Mouse (Mus musculus): Measurements from ENCODE around the gene Sestd1. TPM values are rescaled to one million over a fixed set of nuclear protein-coding genes. Genes with fewer than 3 reads are reported as not detected.

Gene Sestd1
- polyA plus RNA-seq, 1 experiment, result 7.8 TPM

DNA sequence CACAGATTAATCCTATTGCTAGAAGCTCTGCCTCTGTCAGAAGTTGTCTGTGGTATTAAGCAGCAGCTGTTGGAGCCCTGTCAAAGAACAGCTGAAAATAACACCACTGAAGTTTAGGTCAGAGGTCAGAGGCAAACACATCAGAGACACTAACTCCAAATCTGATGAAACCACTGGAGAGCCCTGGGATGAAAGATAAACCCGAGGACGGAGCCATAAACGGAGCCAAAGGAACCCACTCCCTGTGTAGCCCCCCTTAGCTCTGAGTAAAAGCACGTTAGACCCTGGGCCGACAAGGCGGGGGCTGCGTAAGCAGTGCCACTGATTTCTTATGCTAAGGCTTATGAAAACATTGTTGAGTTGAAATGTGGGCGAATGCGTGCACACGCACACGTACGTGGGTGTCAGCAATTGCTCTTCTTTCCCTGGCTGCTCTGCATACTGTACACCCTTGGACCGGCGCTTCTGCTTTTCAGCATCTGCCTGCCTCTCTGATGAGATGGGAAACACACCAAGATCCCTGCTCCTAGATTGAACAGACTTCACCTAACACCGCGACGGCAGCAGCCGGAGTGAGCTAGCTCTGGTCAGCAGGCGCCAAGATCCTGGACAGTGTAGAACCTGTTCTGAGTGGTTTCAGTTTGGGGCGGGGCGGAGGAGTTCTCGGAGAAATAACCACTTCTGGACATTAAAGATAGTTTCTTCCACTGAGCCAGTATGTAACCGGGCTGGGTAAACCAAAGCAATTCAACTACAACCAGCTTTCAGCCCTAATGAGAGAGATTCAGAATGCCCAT is 108.8 kb downstream of the Sestd1 start:
- Histone ChIP-seq H3K27me3 (ENCODE audit: control insufficient read depth, insufficient read depth, low read length) (no peaks in the 10 kb centered on the region), H3K4me3 (ENCODE audit: low read depth, low read length) (peak overlapping the region; percentile 14), H3K27ac (ENCODE audit: insufficient read depth, low read depth, low read length) (no peak overlapping the region), H3K36me3 (ENCODE audit: control insufficient read depth, insufficient read depth, low read length) (no peaks in the 10 kb centered on the region), H3K4me1 (ENCODE audit: control insufficient read depth, insufficient read depth, insufficient read length, low read length) (no peaks in the 10 kb centered on the region)
- TF ChIP-seq CTCF (IDR thresholded peaks at IDR 0.05; ENCODE audit: extremely low read depth, insufficient read length, insufficient replicate concordance, low read depth, low read length), result no peak
- TF ChIP-seq POLR2A (IDR thresholded peaks at IDR 0.05; ENCODE audit: low read depth, low read length), result no peak
- 44% methylated on average over 23 of the region's 23 CpGs for WGBS

DNA sequence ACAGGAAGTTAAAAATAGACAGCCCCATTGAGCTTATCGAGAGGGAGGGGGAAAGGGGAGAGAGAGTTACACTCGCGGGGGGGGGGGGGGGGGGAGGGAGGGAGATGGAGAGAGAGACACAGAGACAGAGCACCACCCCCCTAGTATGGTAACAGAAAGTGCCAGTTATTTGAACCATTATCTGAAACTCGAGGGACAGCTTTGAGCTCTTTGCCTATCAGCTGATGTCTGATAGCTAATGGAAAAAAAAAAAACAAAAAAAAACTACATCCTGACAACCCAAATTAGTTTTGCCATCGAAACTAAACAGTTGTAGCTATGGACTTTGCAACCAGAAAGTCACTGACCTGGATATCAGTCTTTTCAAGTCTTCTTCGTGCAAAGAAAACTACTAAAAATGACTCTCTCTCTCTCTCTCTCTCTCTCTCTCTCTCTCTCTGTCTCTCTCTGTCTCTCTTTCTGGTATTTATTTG is 109.7 kb downstream of the Sestd1 start, which contains the start of gene Ccdc141:
Ccdc141 (minus strand) TSS at position 4 of the 473 bp plus-strand sequence.
- Histone ChIP-seq H3K4me1 (ENCODE audit: control insufficient read depth, insufficient read depth, insufficient read length, low read length) (no peaks in the 10 kb centered on the region), H3K4me3 (ENCODE audit: low read depth, low read length) (peak within 1 kb of the TSS; percentile 59), H3K36me3 (ENCODE audit: control insufficient read depth, insufficient read depth, low read length) (no peaks in the 10 kb centered on the region), H3K27ac (ENCODE audit: insufficient read depth, low read depth, low read length) (peak within 1 kb of the TSS; percentile 56; the same call in 1 of the 2 replicates), H3K27me3 (ENCODE audit: control insufficient read depth, insufficient read depth, low read length) (no peaks in the 10 kb centered on the region)
- WGBS, result 3% methylated on average over 5 of the region's 6 CpGs
- TF ChIP-seq CTCF (IDR thresholded peaks at IDR 0.05; ENCODE audit: extremely low read depth, insufficient read length, insufficient replicate concordance, low read depth, low read length), result no peak

DNA sequence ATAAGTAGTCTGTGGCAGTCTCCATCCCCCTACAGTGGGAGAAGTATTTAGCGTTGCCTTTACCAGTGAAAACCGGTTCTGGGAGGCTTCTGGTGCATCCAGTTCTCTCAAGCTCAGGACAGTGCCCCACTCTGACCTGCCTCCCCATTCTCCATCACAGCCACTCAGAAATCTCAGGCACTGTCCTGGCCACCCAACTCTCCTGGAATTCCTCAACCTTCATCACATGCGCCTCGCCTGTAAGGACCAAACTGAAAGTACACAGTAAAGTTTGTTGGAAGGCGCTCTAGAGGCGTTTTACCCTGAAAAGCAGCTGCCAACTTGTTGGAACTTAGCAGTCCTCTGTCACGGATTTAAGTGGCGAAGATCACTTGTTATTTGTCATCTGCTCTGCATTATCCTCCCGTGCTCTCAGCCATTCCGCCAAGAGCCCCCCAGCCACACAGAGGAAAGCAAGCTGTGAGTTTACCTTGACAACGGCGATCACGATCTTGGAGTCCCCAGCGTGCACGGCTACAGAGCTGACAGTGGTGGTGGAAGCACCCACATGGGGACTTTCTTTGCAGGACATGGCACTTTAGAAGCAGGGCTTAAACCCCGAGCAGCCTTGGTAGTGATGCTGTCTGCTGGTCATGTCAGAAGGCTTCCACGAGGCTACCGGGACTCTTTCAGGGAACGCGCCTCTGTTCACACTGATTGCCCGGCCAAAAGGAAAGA is 110.3 kb downstream of the Sestd1 start:
- WGBS, result 1% methylated on average over 21 of the region's 21 CpGs
- Histone ChIP-seq H3K4me3 (ENCODE audit: low read depth, low read length) (peak overlapping the region; percentile 59), H3K27me3 (ENCODE audit: control insufficient read depth, insufficient read depth, low read length) (no peaks in the 10 kb centered on the region), H3K27ac (ENCODE audit: insufficient read depth, low read depth, low read length) (peak overlapping the region; percentile 56; the same call in 1 of the 2 replicates), H3K4me1 (ENCODE audit: control insufficient read depth, insufficient read depth, insufficient read length, low read length) (no peaks in the 10 kb centered on the region), H3K36me3 (ENCODE audit: control insufficient read depth, insufficient read depth, low read length) (no peaks in the 10 kb centered on the region)
- TF ChIP-seq POLR2A (IDR thresholded peaks at IDR 0.05; ENCODE audit: low read depth, low read length) (no peak), CTCF (IDR thresholded peaks at IDR 0.05; ENCODE audit: extremely low read depth, insufficient read length, insufficient replicate concordance, low read depth, low read length) (no peak)

DNA sequence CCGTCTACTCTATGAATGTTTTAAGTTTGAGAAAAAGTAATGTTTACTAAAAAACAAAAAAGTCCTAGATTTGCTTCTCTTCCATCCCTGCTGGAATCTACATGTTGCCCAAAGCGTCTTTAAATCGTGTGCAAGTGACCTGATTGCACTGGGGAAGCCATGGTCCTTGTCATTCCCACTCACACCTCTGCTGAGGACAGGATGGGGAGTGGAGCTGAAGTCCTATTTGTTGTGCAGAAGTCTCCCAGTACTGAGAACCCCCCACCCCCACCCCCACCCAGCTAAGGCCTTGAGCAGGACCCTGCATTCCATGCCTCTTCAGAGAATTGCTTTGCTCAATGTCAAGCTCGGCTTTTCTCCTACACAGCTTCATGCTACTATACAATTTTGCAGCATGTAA is 111.2 kb downstream of the Sestd1 start:
- TF ChIP-seq POLR2A (IDR thresholded peaks at IDR 0.05; ENCODE audit: low read depth, low read length) (no peak), CTCF (IDR thresholded peaks at IDR 0.05; ENCODE audit: extremely low read depth, insufficient read length, insufficient replicate concordance, low read depth, low read length) (no peak)
- Histone ChIP-seq H3K27me3 (ENCODE audit: control insufficient read depth, insufficient read depth, low read length) (no peaks in the 10 kb centered on the region), H3K27ac (ENCODE audit: insufficient read depth, low read depth, low read length) (no peak overlapping the region), H3K36me3 (ENCODE audit: control insufficient read depth, insufficient read depth, low read length) (no peaks in the 10 kb centered on the region), H3K4me1 (ENCODE audit: control insufficient read depth, insufficient read depth, insufficient read length, low read length) (no peaks in the 10 kb centered on the region), H3K4me3 (ENCODE audit: low read depth, low read length) (no peak overlapping the region)
- 90% methylated on average over 4 of the region's 4 CpGs for WGBS

DNA sequence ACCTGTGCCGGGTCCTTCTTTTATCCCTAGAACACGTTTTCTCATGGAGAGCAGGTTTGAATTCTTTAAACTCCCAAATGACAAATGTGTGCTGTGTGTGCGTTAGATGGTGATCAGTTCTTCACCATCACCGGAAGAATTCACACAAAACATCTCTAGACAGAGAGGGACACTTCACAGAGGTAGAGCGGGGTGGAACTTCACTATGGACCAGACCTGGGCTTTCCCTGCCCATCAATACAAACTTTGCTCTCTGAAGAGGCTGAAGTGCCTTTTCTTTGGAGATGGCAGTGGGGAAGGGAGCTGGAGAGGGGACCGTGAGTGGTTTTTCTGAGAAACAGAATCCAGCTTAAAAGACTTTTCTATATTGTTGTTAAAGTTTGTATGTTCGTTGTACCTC is 111.6 kb downstream of the Sestd1 start:
- Histone ChIP-seq H3K27me3 (ENCODE audit: control insufficient read depth, insufficient read depth, low read length) (no peaks in the 10 kb centered on the region), H3K4me3 (ENCODE audit: low read depth, low read length) (no peak overlapping the region), H3K36me3 (ENCODE audit: control insufficient read depth, insufficient read depth, low read length) (no peaks in the 10 kb centered on the region), H3K4me1 (ENCODE audit: control insufficient read depth, insufficient read depth, insufficient read length, low read length) (no peaks in the 10 kb centered on the region), H3K27ac (ENCODE audit: insufficient read depth, low read depth, low read length) (no peak overlapping the region)
- no peak for TF ChIP-seq CTCF (IDR thresholded peaks at IDR 0.05; ENCODE audit: extremely low read depth, insufficient read length, insufficient replicate concordance, low read depth, low read length)
- no peak for TF ChIP-seq POLR2A (IDR thresholded peaks at IDR 0.05; ENCODE audit: low read depth, low read length)
- 96% methylated on average over 7 of the region's 7 CpGs for WGBS

DNA sequence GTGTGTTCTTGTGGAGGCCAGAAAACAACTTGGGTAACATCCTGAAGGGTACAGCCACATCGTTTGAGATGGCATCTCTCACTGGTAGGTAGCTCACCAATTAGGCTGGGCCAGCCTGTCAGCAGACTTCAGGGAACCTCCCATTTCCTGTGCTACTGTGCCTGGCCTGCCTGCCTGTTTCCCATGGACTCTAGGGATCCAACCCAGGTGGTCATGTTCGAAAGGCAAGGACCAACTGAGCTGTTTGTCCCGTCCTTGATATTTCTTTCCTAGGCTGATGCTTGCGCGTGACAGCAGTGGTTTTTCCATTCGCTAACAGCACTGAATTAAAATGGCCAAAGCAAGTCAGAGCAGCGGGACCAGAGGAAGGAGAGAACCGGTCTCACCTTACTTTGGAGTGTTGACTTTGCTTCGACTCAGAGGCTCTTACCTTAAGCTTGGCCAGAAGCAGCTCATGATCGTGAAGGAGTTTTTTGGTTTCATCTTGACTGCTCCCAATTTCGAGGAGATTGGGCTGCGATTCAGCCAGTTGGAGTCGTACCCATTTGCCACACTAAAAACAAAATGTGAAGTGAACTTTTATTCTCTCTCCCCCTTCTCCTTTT is 112.2 kb downstream of the Sestd1 start:
- H3K4me3 ChIP-seq (ENCODE audit: low read depth, low read length), result no peak overlapping the region
- H3K36me3 ChIP-seq (ENCODE audit: control insufficient read depth, insufficient read depth, low read length), result no peaks in the 10 kb centered on the region
- H3K27ac ChIP-seq (ENCODE audit: insufficient read depth, low read depth, low read length), result no peak overlapping the region
- no peaks in the 10 kb centered on the region for H3K27me3 ChIP-seq (ENCODE audit: control insufficient read depth, insufficient read depth, low read length)
- TF ChIP-seq POLR2A (IDR thresholded peaks at IDR 0.05; ENCODE audit: low read depth, low read length) (no peak), CTCF (IDR thresholded peaks at IDR 0.05; ENCODE audit: extremely low read depth, insufficient read length, insufficient replicate concordance, low read depth, low read length) (no peak)
- no peaks in the 10 kb centered on the region for H3K4me1 ChIP-seq (ENCODE audit: control insufficient read depth, insufficient read depth, insufficient read length, low read length)
- 87% methylated on average over 13 of the region's 13 CpGs for WGBS

DNA sequence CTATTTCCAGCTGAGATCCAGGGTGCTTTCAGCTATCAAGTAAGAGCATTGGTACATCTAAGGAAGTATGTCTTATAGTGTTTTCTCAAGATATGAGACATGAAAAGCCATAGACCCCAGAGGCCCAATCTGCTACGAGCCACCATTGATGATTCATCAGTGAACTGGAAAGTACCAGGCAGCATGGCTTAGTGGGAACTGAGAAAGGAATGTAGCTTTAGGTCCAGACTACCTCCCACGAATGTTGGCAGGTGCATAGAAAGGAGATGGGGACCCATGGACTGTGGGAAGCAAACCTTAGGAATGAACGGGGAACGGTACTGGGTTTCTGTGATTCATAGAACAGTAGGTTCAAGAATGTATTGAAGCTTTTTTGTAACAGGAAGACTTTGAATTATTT is 114.0 kb downstream of the Sestd1 start:
- no peak overlapping the region for H3K27ac ChIP-seq (ENCODE audit: insufficient read depth, low read depth, low read length)
- no peaks in the 10 kb centered on the region for H3K36me3 ChIP-seq (ENCODE audit: control insufficient read depth, insufficient read depth, low read length)
- no peaks in the 10 kb centered on the region for H3K4me1 ChIP-seq (ENCODE audit: control insufficient read depth, insufficient read depth, insufficient read length, low read length)
- WGBS, result 62% methylated on average over 4 of the region's 4 CpGs
- TF ChIP-seq CTCF (IDR thresholded peaks at IDR 0.05; ENCODE audit: extremely low read depth, insufficient read length, insufficient replicate concordance, low read depth, low read length), result no peak
- TF ChIP-seq POLR2A (IDR thresholded peaks at IDR 0.05; ENCODE audit: low read depth, low read length), result no peak
- H3K27me3 ChIP-seq (ENCODE audit: control insufficient read depth, insufficient read depth, low read length), result no peaks in the 10 kb centered on the region
- no peak overlapping the region for H3K4me3 ChIP-seq (ENCODE audit: low read depth, low read length)
